ENCODE assay signal across 16 mouse cellular contexts in genomic region chr6:145883668-145884067, GRCm38 (mm10). TPM values are rescaled to one million over a fixed set of nuclear protein-coding genes. Genes with fewer than 3 reads are reported as not detected.
DNase-seq lines count a peak whose midpoint lies in the region; TF ChIP-seq lines count a peak whose summit lies in the region.
"Had no signal": no experiment of that assay in that cellular context is flagged by ENCODE, and none has a peak within 500 bp of the region (broad histone marks: within the 10 kb centered on the region; RNA-seq: fewer than 3 reads in every experiment).

No protein-coding gene starts in this region.

- peaks cover 0 to 4% of the 10 kb centered on the region in 2 experiments; a peak in 1 of 4 replicates for H3K4me1 ChIP-seq in MEL (ENCODE audit: control insufficient read depth in 1 of 2, insufficient read depth in 2 of 2, low read length in 2 of 2)
- H3K4me1 ChIP-seq: embryonic facial prominence, embryonic 10.5 days; midbrain, embryonic 13.5 days had no signal

- intact Hi-C loops in heart, postnatal 10 days (cut with DNase I), result no loop called here

- no peak overlapping the region for H3K9ac ChIP-seq in MEL (ENCODE audit: control insufficient read depth, low read depth, low read length, poor library complexity, severe bottlenecking)
- H3K9ac ChIP-seq: hindbrain, embryonic 13.5 days; midbrain, embryonic 13.5 days had no signal

- H3K36me3 ChIP-seq in MEL (ENCODE audit: control insufficient read depth in 1 of 2, insufficient read depth in 2 of 2, low read length in 2 of 2) (no peaks in the 10 kb centered on the region; a peak in 1 of 4 replicates), macrophage (ENCODE audit: inconsistent target) (no peaks in the 10 kb centered on the region)
- H3K36me3 ChIP-seq in splenic B cell, adult 2 months (ENCODE audit: control insufficient read depth, insufficient read depth, low read length, poor library complexity, severe bottlenecking), result no peaks in the 10 kb centered on the region
- H3K36me3 ChIP-seq: embryonic facial prominence, embryonic 10.5 days; hindbrain, embryonic 13.5 days; midbrain, embryonic 13.5 days had no signal

- H3K9me3 ChIP-seq in MEL (replicated peaks; ENCODE audit: insufficient read depth, low read length), result no peaks in the 10 kb centered on the region
- H3K9me3 ChIP-seq: embryonic facial prominence, embryonic 10.5 days; hindbrain, embryonic 13.5 days; midbrain, embryonic 13.5 days had no signal

- no peaks in the 10 kb centered on the region for H3K27me3 ChIP-seq in MEL (ENCODE audit: control insufficient read depth in 1 of 2, insufficient read depth in 2 of 2, low read length in 2 of 2)
- no peaks in the 10 kb centered on the region for H3K27me3 ChIP-seq in splenic B cell, adult 2 months (ENCODE audit: control insufficient read depth, insufficient read depth, low read length, poor library complexity, severe bottlenecking)
- H3K27me3 ChIP-seq: hindbrain, embryonic 13.5 days; midbrain, embryonic 13.5 days had no signal

- TF ChIP-seq CTCF in MEL (IDR thresholded peaks at IDR 0.05 in 2 of 3, conservative IDR thresholded peaks at IDR 0.05 in 1 of 3; ENCODE audit: control insufficient read depth in 1 of 3, insufficient read depth in 1 of 3, low read depth in 2 of 3, low read length in 3 of 3, poor library complexity in 1 of 3, severe bottlenecking in 1 of 3), result no peak

- peak; percentile 6 for DNase-seq in spleen, adult 12 weeks (ENCODE audit: low spot score)
- no peak for DNase-seq in spleen, adult 18-20 months
- DNase-seq in MEL (ENCODE audit: low read depth, low spot score), result no peak
- DNase-seq in splenic B cell, adult 2 months (ENCODE audit: low read depth, low spot score), result peak; percentile 78
- no peak for DNase-seq in heart, adult 8-10 months (ENCODE audit: low spot score)
- DNase-seq in heart, postnatal 10 days, result no peak
- no peak for DNase-seq in layer of hippocampus, postnatal 25 days (ENCODE audit: extremely low spot score in 1 of 2, low spot score in 1 of 2)
- DNase-seq: adrenal gland, adult 2 months; cerebellum, adult 8-10 months; layer of hippocampus, adult 9-11 months; lung, adult 18-20 months had no signal

- peak overlapping the region; percentile 22 for H3K27ac ChIP-seq in MEL (ENCODE audit: control insufficient read depth, low read depth, low read length)
- peak overlapping the region; percentile 59 for H3K27ac ChIP-seq in macrophage
- H3K27ac ChIP-seq: embryonic facial prominence, embryonic 10.5 days; hindbrain, embryonic 13.5 days; midbrain, embryonic 13.5 days had no signal

- no peaks in the 10 kb centered on the region for H3K79me2 ChIP-seq in MEL (ENCODE audit: control insufficient read depth, insufficient read depth, low read length, poor library complexity)
- H3K79me2 ChIP-seq in macrophage (ENCODE audit: inconsistent target), result no peaks in the 10 kb centered on the region

- no peak for TF ChIP-seq RAD21 in MEL (IDR thresholded peaks at IDR 0.05; ENCODE audit: low read depth, low read length)

- 19% methylated on average over 4 of the region's 4 CpGs for WGBS in macrophage (ENCODE audit: missing documents)

- H3K4me3 ChIP-seq in MEL (ENCODE audit: control insufficient read depth in 1 of 2, insufficient read depth in 1 of 2, low read depth in 2 of 2, low read length in 2 of 2) (no peak overlapping the region), macrophage (ENCODE audit: inconsistent target) (no peak overlapping the region)
- H3K4me3 ChIP-seq: embryonic facial prominence, embryonic 10.5 days; hindbrain, embryonic 13.5 days; midbrain, embryonic 13.5 days; myocyte had no signal

- TF ChIP-seq POLR2A in MEL (IDR thresholded peaks at IDR 0.05; ENCODE audit: control insufficient read depth in 1 of 2, insufficient read depth in 1 of 2, low read depth in 1 of 2, low read length in 2 of 2, poor library complexity in 1 of 2), result no peak

- TF ChIP-seq EP300 in MEL (IDR thresholded peaks at IDR 0.05; ENCODE audit: low read depth in 1 of 2, low read length in 2 of 2), result no peak

TF ChIP-seq in MEL, 35 proteins besides CTCF, POLR2A, EP300 and RAD21:
- TF ChIP-seq ZKSCAN1 (IDR thresholded peaks at IDR 0.05; ENCODE audit: low read depth, low read length) (no peak), TBP (IDR thresholded peaks at IDR 0.05; ENCODE audit: low read depth, low read length) (no peak), HCFC1 (IDR thresholded peaks at IDR 0.05; ENCODE audit: low read depth, low read length) (no peak), RCOR1 (IDR thresholded peaks at IDR 0.05; ENCODE audit: low read depth, low read length) (no peak), MAZ (IDR thresholded peaks at IDR 0.05; ENCODE audit: low read depth, low read length) (no peak), CHD1 (IDR thresholded peaks at IDR 0.05; ENCODE audit: low read depth, low read length) (no peak), NRF1 (IDR thresholded peaks at IDR 0.05; ENCODE audit: insufficient read depth, low read depth, low read length, poor library complexity, severe bottlenecking) (no peak), GABPA (IDR thresholded peaks at IDR 0.05; ENCODE audit: low read depth, low read length) (no peak), ZNF384 (IDR thresholded peaks at IDR 0.05; ENCODE audit: low read depth, low read length) (no peak), MXI1 (IDR thresholded peaks at IDR 0.05; ENCODE audit: low read depth, low read length) (no peak), TAL1 (IDR thresholded peaks at IDR 0.05; ENCODE audit: low read length) (no peak), JUND (IDR thresholded peaks at IDR 0.05; ENCODE audit: low read depth, low read length) (no peak), USF2 (IDR thresholded peaks at IDR 0.05; ENCODE audit: borderline replicate concordance in 1 of 2, insufficient read depth in 1 of 2, low read depth in 1 of 2, low read length in 2 of 2) (no peak), ELF1 (IDR thresholded peaks at IDR 0.05; ENCODE audit: low read depth, low read length) (no peak), KAT2A (conservative IDR thresholded peaks at IDR 0.05; ENCODE audit: low read depth, low read length) (no peak), ETS1 (IDR thresholded peaks at IDR 0.05; ENCODE audit: low read depth, low read length) (no peak), MYC (IDR thresholded peaks at IDR 0.05; ENCODE audit: low read depth, low read length) (no peak)

RNA-seq across cellular contexts. Expression of gene Bhlhe41, which starts 18.3 kb away (rescaled TPM):
- total RNA-seq in MEL (2012; rRNA removed), result not detected in 2 replicates
- not detected for polyA plus RNA-seq in MEL (2012; ENCODE audit: insufficient read depth in 1 of 2, insufficient read length in 2 of 2, low read depth in 1 of 2, low replicate concordance in 2 of 2, missing spikeins in 1 of 2)
- total RNA-seq in macrophage (2018; cell fraction: chromatin; rRNA removed), result 100 to 1,000 TPM in 2 of 26 experiments, 10 to 100 TPM in 23, 1 to 10 TPM in 1; 8.5 to 129 (median 26.0) TPM
- total RNA-seq in macrophage (2018; cell fraction: cytosol; rRNA removed), result 10 to 100 TPM; 16.9 to 80.3 (median 32.3) TPM
- 100 to 1,000 TPM in 2 of 26 experiments, 10 to 100 TPM in 24; 22.4 to 119 (median 37.9) TPM for total RNA-seq in macrophage (2018; cell fraction: nucleus; rRNA removed)
- 38.5 to 115 TPM (median 39.6 TPM) in 3 replicates for polyA plus RNA-seq in macrophage (2018)
- 10 to 100 TPM; 27.4 to 57.3 (median 35.1) TPM for total RNA-seq in heart, adult 8-10 months (2022)
- 10 to 100 TPM; 15.9 to 17.4 TPM for total RNA-seq in heart, postnatal 10 days (2021)
- 10 to 100 TPM; 37.2 to 39.9 TPM for total RNA-seq in layer of hippocampus, postnatal 25 days (2021)

RNA-seq across cellular contexts. Expression of gene Sspn, which starts 47.8 kb away (rescaled TPM):
- not detected in 2 replicates for total RNA-seq in MEL (2012; rRNA removed)
- polyA plus RNA-seq in MEL (2012; ENCODE audit: insufficient read depth in 1 of 2, insufficient read length in 2 of 2, low read depth in 1 of 2, low replicate concordance in 2 of 2, missing spikeins in 1 of 2), result not detected
- total RNA-seq in macrophage (2018; cell fraction: chromatin; rRNA removed), result 1 to 10 TPM in 1 of 26 experiments, under 1 TPM in 22, not detected in 3; 0.15 to 3.0 (median 0.29) TPM
- under 1 TPM in 22 of 26 experiments, not detected in 4; 0.03 to 0.18 (median 0.09) TPM for total RNA-seq in macrophage (2018; cell fraction: cytosol; rRNA removed)
- total RNA-seq in macrophage (2018; cell fraction: nucleus; rRNA removed), result under 1 TPM in 20 of 26 experiments, not detected in 6; 0.10 to 0.55 (median 0.17) TPM
- 0.08 to 0.19 TPM (median 0.10 TPM) in 3 replicates for polyA plus RNA-seq in macrophage (2018)
- total RNA-seq in heart, adult 8-10 months (2022), result 100 to 1,000 TPM; 100 to 117 (median 109) TPM
- 100 to 1,000 TPM; 122 to 147 TPM for total RNA-seq in heart, postnatal 10 days (2021)
- total RNA-seq in layer of hippocampus, postnatal 25 days (2021), result 1 to 10 TPM; 4.6 to 5.2 TPM

Comparison
In these comparisons a context has a peak if more than half of its experiments do, and no peak if none do; other contexts are left out.
1. DNase-seq: peak in spleen, adult 12 weeks (single experiment) and splenic B cell, adult 2 months (single experiment); none in spleen, adult 18-20 months (0 of 2), MEL (single experiment), heart, adult 8-10 months (single experiment), heart, postnatal 10 days (0 of 2) and layer of hippocampus, postnatal 25 days (0 of 2).
2. RNA of gene Bhlhe41, which starts 18.3 kb away (total RNA-seq): 27.4 to 57.3 TPM in heart, adult 8-10 months, 37.2 to 39.9 TPM in layer of hippocampus, postnatal 25 days and 15.9 to 17.4 TPM in heart, postnatal 10 days; not detected in MEL; every median in the first group is over 10 times any median in the second.
3. RNA of gene Sspn, which starts 47.8 kb away (total RNA-seq): 122 to 147 TPM in heart, postnatal 10 days and 100 to 117 TPM in heart, adult 8-10 months; 4.6 to 5.2 TPM in layer of hippocampus, postnatal 25 days and not detected in MEL; every median in the first group is over 10 times any median in the second.